In genomic region chr10:23150401-23150800, GRCm38 (mm10) we compare ENCODE assay signal across 8 mouse cellular contexts.
A peak's percentile ranks its signal among the peaks of the same experiment; 100 is the strongest.
DNase-seq lines count a peak whose midpoint lies in the region; ATAC-seq and TF ChIP-seq lines count a peak whose summit lies in the region.

No protein-coding gene starts in this region.

- H3K79me2 ChIP-seq in heart, adult 2 months (replicated peaks; ENCODE audit: control insufficient read depth, insufficient read depth, low read length) = no peaks in the 10 kb centered on the region

- no peak overlapping the region for H3K27ac ChIP-seq in heart, adult 2 months

- no peak for ATAC-seq in erythroblast, adult 5-6 weeks (replicated peaks; ENCODE audit: low FRiP score, poor library complexity, severe bottlenecking)

- no peak overlapping the region for H3K4me3 ChIP-seq in heart, adult 2 months

- TF ChIP-seq EP300 in heart, adult 2 months (IDR thresholded peaks at IDR 0.05; ENCODE audit: insufficient read depth, low read depth, low read length) = no peak

- H3K9ac ChIP-seq in heart, adult 2 months (ENCODE audit: low read depth, low read length) = no peak overlapping the region

- peak; percentile 58 for TF ChIP-seq CTCF in heart, adult 2 months (IDR thresholded peaks at IDR 0.05)

- no peaks in the 10 kb centered on the region for H3K27me3 ChIP-seq in heart, adult 2 months (ENCODE audit: control insufficient read depth, insufficient read depth, low read length)

- no peak for TF ChIP-seq POLR2A in heart, adult 2 months (IDR thresholded peaks at IDR 0.05; ENCODE audit: insufficient read depth, low read depth, low read length)

- WGBS in heart, adult 2 months = 92% methylated on average over 3 of the region's 3 CpGs

- no peaks in the 10 kb centered on the region for H3K4me1 ChIP-seq in heart, adult 2 months (ENCODE audit: control insufficient read depth, insufficient read depth, low read length)

- H3K36me3 ChIP-seq in heart, adult 2 months (ENCODE audit: control insufficient read depth, insufficient read depth, low read length) = no peaks in the 10 kb centered on the region

- no peak for DNase-seq in heart, adult 2 months
- DNase-seq in heart, postnatal 25 days (ENCODE audit: low spot score) = no peak
- DNase-seq in thymus, postnatal 14 days = peak; percentile 44
- no peak for DNase-seq in thymus, adult 18-20 months
- DNase-seq in kidney, postnatal 14 days = peak; percentile 6
- DNase-seq in ovary, adult 18-20 months (ENCODE audit: low spot score) = no peak
- no peak for DNase-seq in adrenal gland, postnatal 4 days (ENCODE audit: low spot score in 2 of 2)

- intact Hi-C loops in heart, adult 2 months (cut with DNase I) = no loop called here
- intact Hi-C loops in heart, postnatal 25 days (cut with DNase I) = no loop called here

Comparison
In these comparisons a context has a peak if more than half of its experiments do, and no peak if none do; other contexts are left out.
1. DNase-seq: peak in thymus, postnatal 14 days (single experiment) and kidney, postnatal 14 days (single experiment); none in heart, adult 2 months (0 of 2), heart, postnatal 25 days (single experiment), thymus, adult 18-20 months (0 of 2), ovary, adult 18-20 months (single experiment) and adrenal gland, postnatal 4 days (0 of 2).